Mouse (Mus musculus) Muller cell, postnatal 12 days (primary cell): ENCODE results near the gene Gnat2.

Source experiments
- DNase-seq: peaks from one replicate; pipeline ENCODE4 v3.0.0-alpha.2; 2015; ENCODE audit errors: inconsistent ontology term

The Gnat2 gene

GRCm38 (mm10) chr3:108117465-108117864 lies 24.9 kb downstream of the Gnat2 start:
- no peak for DNase-seq

- DNase-seq: no peak
These were observed 28.5 kb downstream of the Gnat2 start for GRCm38 (mm10) chr3:108121101-108121500.

GRCm38 (mm10) chr3:108123242-108123641 lies 30.7 kb downstream of the Gnat2 start:
- no peak for DNase-seq

DNA sequence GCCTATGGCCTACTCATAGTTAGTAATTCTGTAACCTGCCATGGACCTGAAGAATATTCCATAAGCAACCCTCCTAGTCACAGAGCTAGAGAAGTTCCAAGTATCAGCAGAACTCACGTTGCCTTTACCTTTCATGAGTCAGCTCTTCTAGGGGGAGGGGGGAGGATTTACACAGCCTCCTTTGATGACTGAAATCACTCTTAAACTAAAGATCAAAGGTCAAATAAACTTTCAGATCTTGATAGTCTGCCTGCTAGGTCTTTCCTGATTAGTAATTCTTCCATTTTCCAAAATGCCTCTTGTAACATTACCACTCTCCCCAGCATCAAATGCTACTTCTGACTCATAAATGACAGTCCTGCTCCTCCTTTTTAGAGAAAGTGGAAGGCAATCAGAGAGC lies 31.5 kb downstream of the Gnat2 start:
- no peak for DNase-seq

- DNase-seq: no peak
These were observed 33.7 kb downstream of the Gnat2 start for GRCm38 (mm10) chr3:108126327-108126726.

GRCm38 (mm10) chr3:108128520-108128919 lies 35.9 kb downstream of the Gnat2 start:
- DNase-seq: no peak

DNA sequence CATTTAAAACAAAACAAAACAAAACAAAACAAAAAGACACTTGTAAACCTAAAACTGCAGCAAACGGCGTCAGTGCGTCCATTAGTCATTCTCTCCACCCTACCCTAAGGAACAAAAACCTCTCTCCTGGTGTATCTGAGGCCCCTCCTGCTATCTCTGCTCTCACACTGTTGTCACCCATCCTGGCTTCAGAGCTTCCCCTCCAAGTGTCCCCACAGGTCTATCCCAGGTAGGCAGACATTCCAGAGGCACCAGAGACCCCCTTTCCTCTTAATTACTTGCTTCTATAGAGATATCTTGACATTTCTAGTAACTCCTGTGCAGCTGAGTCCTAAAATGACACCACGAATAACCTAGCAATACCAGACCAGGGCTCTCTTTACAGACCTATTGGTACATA lies 36.8 kb downstream of the Gnat2 start:
- DNase-seq: no peak

DNA sequence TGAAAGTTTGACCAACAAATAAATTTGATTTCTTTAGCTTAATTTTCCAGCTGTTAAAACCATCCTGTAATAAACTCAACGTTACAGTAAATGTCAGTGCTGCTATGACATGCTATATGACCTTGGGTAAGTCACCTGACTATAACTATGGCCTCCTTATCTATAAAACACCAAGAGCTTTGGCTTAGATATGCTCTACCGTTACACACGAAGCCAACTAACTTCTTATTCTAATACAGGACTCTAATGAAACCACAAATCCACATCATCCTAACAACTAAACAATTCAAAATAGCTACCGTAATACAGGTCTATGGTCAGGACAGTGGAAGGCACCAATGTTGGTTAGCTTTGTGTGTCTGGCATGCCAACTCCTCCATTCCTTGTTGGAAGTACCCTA lies 37.2 kb downstream of the Gnat2 start:
- DNase-seq: no peak

DNA sequence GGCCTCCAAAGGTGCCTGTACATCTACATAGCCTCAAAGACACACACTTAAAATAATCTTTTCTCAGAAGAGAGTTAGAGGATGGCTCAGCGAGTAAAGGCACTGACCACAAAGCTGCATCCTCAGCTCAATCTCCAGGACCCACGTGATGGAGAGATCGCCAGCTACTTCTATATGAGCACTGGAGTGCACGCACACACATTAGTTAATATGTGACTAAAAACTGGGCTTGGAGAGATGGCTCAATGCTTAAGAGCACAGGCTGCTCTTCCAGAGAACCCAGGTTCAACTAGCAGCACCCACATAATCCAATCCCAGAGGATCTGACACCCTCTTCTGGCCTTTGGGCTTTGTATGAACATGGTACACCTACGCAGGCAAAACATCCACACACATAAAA lies 38.6 kb downstream of the Gnat2 start:
- DNase-seq: no peak

DNA sequence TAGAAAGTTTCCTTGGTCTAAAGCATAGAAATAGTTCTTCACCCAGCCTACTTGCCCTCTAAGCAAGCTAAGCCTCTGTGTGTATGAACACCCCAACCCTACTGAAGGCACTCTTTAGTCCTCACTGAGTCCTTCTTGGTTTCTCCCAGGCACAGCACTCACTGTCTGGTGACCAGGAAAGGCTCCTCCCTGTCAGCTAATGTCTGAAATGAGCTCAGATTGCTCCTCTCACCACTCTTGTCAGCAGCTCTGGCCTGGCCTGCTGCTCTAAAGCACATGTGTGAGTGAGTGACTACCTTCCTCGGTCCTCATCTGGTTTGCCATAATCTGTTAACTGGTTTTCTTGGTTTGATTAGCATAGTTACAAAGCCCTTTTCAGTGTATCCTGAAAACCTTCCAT lies 39.2 kb downstream of the Gnat2 start:
- DNase-seq: no peak

DNA sequence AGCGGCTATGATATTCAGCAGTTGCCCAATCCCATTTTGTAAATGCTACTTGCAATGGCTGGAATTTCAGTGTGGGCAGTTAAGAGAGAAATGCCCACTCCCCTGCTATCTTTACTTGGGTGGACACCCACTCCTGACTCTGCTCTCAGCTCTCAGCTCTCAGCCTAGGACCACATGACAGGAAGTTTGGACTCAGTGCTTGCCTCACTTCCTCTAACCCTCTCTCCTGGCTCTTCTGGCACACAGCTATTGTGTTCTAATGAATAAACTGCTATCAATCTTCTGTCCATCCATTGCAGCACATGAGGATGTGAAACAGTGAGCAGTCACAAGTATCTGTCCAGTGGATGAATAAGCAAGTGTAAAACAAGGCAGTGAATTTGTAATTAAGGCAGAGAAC lies 39.9 kb downstream of the Gnat2 start:
- no peak for DNase-seq

DNA sequence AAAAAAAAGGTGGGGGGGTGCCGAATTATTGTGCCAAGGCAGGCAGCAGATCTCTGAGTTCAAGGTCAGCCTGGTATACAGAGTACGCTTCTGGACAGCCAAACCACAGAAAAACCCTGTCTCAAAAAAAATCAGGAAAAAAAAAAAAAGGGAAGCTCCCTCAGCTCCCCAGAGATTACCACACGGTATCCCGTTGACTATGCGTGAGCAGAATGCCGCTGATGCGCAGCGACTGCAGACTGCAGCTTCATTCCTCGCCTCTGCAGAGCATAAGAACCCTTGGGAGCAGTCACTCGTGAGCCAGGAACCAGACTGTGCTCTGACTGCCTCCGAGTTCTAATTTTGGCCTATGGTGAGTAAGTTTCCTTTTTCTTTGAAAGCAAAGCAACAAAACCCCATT lies 42.1 kb downstream of the Gnat2 start:
- no peak for DNase-seq

DNA sequence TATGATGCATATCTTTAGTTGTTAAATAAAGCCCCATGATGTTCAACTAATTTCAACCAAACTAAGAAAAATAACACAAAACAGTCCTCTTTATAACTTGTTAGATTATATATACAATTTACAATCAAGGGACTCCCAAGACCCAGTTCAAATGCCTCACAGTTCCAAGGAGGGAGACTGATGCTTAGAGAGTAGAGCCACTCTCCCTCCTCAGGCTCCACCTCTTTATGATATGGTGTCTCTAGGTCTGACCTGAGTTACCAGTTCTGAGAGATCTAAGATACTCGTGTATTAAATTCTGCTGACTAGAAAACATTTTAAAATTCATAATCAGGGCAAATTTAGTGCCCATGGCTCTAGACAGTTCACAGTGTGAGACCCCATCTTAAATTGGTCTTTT lies 46.5 kb downstream of the Gnat2 start:
- DNase-seq: no peak

- no peak for DNase-seq
These were observed 48.2 kb downstream of the Gnat2 start for GRCm38 (mm10) chr3:108140786-108141185.

- peak; percentile 91 for DNase-seq
These were observed 53.2 kb downstream of the Gnat2 start, which contains the start of gene Gnai3 for GRCm38 (mm10) chr3:108145534-108146445. Gene Gnai3 (minus strand): TSS chr3:108146146.

- DNase-seq: no peak
These were observed 54.1 kb downstream of the Gnat2 start for GRCm38 (mm10) chr3:108146671-108147070.

GRCm38 (mm10) chr3:108147386-108148235 lies 55.0 kb downstream of the Gnat2 start:
- DNase-seq: peak; percentile 82
